Mouse (Mus musculus): ENCODE measurements around the gene Pla2r1.

GRCm38 (mm10) chr2:60538710-60539109, 14.4 kb downstream of the Pla2r1 start:
- TF ChIP-seq POLR2A (IDR thresholded peaks at IDR 0.05; ENCODE audit: borderline replicate concordance, control insufficient read depth, low read depth, low read length) (no peak), CTCF (IDR thresholded peaks at IDR 0.05; ENCODE audit: control insufficient read depth, insufficient read depth, low read length) (no peak)

Data from bone marrow, adult 2 months (tissue).